Mouse (Mus musculus) embryonic fibroblast, embryonic 13.5 days (primary cell): Measurements from ENCODE around the gene Aplp2.

ENCODE experiments used
- CTCF ChIP-seq: IDR thresholded peaks from 2 replicates; pipeline ENCODE4 v1.5.1; 2011; ENCODE audit warnings: mild to moderate bottlenecking, control low read depth, low read length, moderate library complexity, borderline replicate concordance; ENCODE audit not compliant: insufficient read depth
- POLR2A ChIP-seq: IDR thresholded peaks from 2 replicates; pipeline ENCODE4 v1.6.1; 2011; ENCODE audit warnings: low read depth, mild to moderate bottlenecking, control low read depth, low read length, moderate library complexity

DNA sequence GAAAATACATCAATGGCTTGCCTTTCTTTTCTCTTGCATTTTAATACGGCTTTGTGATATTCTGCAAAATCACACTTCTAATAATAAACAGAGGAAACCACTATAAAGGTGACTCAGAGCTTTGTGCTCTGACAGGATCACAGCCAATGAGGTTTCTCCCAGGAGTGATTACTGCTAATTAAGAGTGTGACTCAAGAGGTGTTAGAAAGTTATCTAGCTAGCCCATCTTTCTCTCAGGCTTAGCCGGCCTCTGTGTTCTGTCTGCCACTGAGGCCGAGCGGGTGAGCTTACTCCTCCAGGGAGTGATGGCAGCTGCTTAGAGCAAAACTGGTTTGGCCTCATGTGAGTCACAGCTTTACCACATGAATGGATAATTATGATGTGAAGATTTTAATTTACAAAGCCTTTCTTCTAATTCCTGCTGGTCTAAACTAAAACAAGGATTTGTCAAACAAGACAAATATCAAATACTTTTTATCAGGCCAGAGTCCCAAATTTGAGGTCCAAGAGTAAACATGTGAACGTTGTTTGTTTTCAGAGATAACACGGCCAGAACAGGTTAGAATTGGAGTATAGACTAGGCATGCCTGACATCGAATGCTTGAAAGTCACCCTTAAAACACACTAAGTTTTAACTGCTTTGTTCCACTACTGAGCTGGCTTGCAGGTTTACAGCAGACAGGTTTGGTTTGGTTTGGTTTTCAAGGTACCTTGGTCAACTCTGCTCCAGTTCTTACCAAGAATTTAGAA lies 6.2 kb upstream of the Aplp2 start:
- TF ChIP-seq POLR2A (no peak), CTCF (no peak)
